Mouse (Mus musculus) forebrain, embryonic 15.5 days (tissue): ENCODE data around the gene Gabbr2. TPM values are rescaled to one million over a fixed set of nuclear protein-coding genes. Genes with fewer than 3 reads are reported as not detected.
A peak's percentile ranks its signal among the peaks of the same experiment; 100 is the strongest.

ENCODE experiments used
- ATAC-seq: fragments of 200-750 bp; cut with Nextera tagmentation; replicated peaks from 2 replicates; pipeline ENCODE4 v1.8.0; 2017; ENCODE audit warnings: mild to moderate bottlenecking, moderate TSS enrichment, moderate library complexity
- H3K27ac ChIP-seq: fragments of 300-500 bp; sonication (generic); replicated peaks from 2 replicates; pipeline ENCODE4 v1.5.1; 2015; ENCODE audit warnings: mild to moderate bottlenecking, inconsistent platforms
- H3K27me3 ChIP-seq: fragments of 300-500 bp; sonication (generic); 2 replicates; pipeline ENCODE4 v1.6.1; 2015; ENCODE audit warnings: inconsistent platforms
- H3K36me3 ChIP-seq: fragments of 300-500 bp; sonication (generic); 2 replicates; pipeline ENCODE4 v1.6.1; 2015; ENCODE audit warnings: mild to moderate bottlenecking, inconsistent platforms
- H3K4me1 ChIP-seq: fragments of 300-500 bp; sonication (generic); 2 replicates; pipeline ENCODE4 v1.6.1; 2015; ENCODE audit warnings: inconsistent platforms
- H3K4me2 ChIP-seq: fragments of 300-500 bp; sonication (generic); replicated peaks from 2 replicates; pipeline ENCODE4 v1.6.1; 2015; ENCODE audit warnings: mild to moderate bottlenecking, inconsistent platforms
- H3K4me3 ChIP-seq: fragments of 300-500 bp; sonication (generic); 2 replicates; pipeline ENCODE4 v1.5.1; 2015; ENCODE audit warnings: mild to moderate bottlenecking, inconsistent platforms
- H3K9ac ChIP-seq: fragments of 300-500 bp; sonication (generic); replicated peaks from 2 replicates; pipeline ENCODE4 v1.6.1; 2015; ENCODE audit warnings: mild to moderate bottlenecking, inconsistent platforms
- H3K9me3 ChIP-seq: fragments of 300-500 bp; sonication (generic); 2 replicates; pipeline ENCODE4 v1.6.1; 2016; ENCODE audit warnings: inconsistent platforms
- WGBS: fragments of 180-500 bp; shearing (Covaris S2); methylation state at CpG from one replicate; pipeline ENCODE4 v1.1.7; 2015; ENCODE audit warnings: mixed read lengths; 5-methylcytosine and 5-hydroxymethylcytosine counted together
- polyA plus RNA-seq: library from polyadenylated mRNA; unstranded; fragments of >200 nt; fragmentation: Nextera tagmentation; extraction: Ambion mirVana; gene quantifications from 2 replicates; pipeline ENCODE4 v1.2.1, GENCODE M21; 2015

Gabbr2 gene
- polyA plus RNA-seq, 1 experiment from 2014 or later, result 3.6 TPM

GRCm38 (mm10) chr4:46854686-46855385, 136.8 kb downstream of the Gabbr2 start:
- Histone ChIP-seq H3K9ac (0 out of 2 replicates have a peak overlapping the region, but pooled peaks have one; percentile 3), H3K36me3 (no peaks in the 10 kb centered on the region), H3K27ac (no peak overlapping the region), H3K4me2 (0 out of 2 replicates have a peak overlapping the region, but pooled peaks have one; percentile 2), H3K4me1 (peaks cover 20% of the 10 kb centered on the region), H3K4me3 (no peak overlapping the region), H3K9me3 (no peaks in the 10 kb centered on the region), H3K27me3 (peaks cover 30% of the 10 kb centered on the region; the same call in 1 of the 2 replicates)
- ATAC-seq, result peak; percentile 80
- 22% methylated on average over 23 of the region's 23 CpGs for WGBS

GRCm38 (mm10) chr4:46853852-46854460, 137.7 kb downstream of the Gabbr2 start:
- H3K4me3 ChIP-seq, result no peak overlapping the region
- peaks cover 30% of the 10 kb centered on the region; the same call in 1 of the 2 replicates for H3K27me3 ChIP-seq
- H3K36me3 ChIP-seq, result no peaks in the 10 kb centered on the region
- no peak overlapping the region for H3K9ac ChIP-seq
- peaks cover 18% of the 10 kb centered on the region for H3K4me1 ChIP-seq
- H3K9me3 ChIP-seq, result no peaks in the 10 kb centered on the region
- no peak overlapping the region for H3K4me2 ChIP-seq
- no peak for ATAC-seq
- no peak overlapping the region for H3K27ac ChIP-seq
- WGBS, result 89% methylated on average over 12 of the region's 12 CpGs

- H3K36me3 ChIP-seq, result no peaks in the 10 kb centered on the region
- no peak overlapping the region for H3K4me3 ChIP-seq
- ATAC-seq, result no peak
- H3K9me3 ChIP-seq, result no peaks in the 10 kb centered on the region
- peaks cover 6% of the 10 kb centered on the region; the same call in 1 of the 2 replicates for H3K27me3 ChIP-seq
- H3K4me1 ChIP-seq, result peaks cover 5% of the 10 kb centered on the region; the same call in 1 of the 2 replicates
- H3K4me2 ChIP-seq, result no peak overlapping the region
- no peak overlapping the region for H3K9ac ChIP-seq
- no peak overlapping the region for H3K27ac ChIP-seq
Measured at GRCm38 (mm10) chr4:46847745-46848144, 143.9 kb downstream of the Gabbr2 start.

GRCm38 (mm10) chr4:46846396-46846795, 145.3 kb downstream of the Gabbr2 start:
- Histone ChIP-seq H3K9me3 (no peaks in the 10 kb centered on the region), H3K9ac (no peak overlapping the region), H3K4me2 (no peak overlapping the region), H3K4me3 (no peak overlapping the region), H3K27ac (no peak overlapping the region), H3K4me1 (peaks cover 3% of the 10 kb centered on the region; the same call in 1 of the 2 replicates), H3K36me3 (no peaks in the 10 kb centered on the region), H3K27me3 (no peaks in the 10 kb centered on the region)
- ATAC-seq, result no peak
- 93% methylated on average over 10 of the region's 10 CpGs for WGBS

GRCm38 (mm10) chr4:46844982-46845643, 146.6 kb downstream of the Gabbr2 start:
- Histone ChIP-seq H3K36me3 (no peaks in the 10 kb centered on the region), H3K9ac (no peak overlapping the region), H3K9me3 (no peaks in the 10 kb centered on the region), H3K27me3 (no peaks in the 10 kb centered on the region), H3K4me2 (no peak overlapping the region), H3K27ac (no peak overlapping the region), H3K4me1 (no peaks in the 10 kb centered on the region), H3K4me3 (no peak overlapping the region)
- 62% methylated on average over 6 of the region's 6 CpGs for WGBS
- ATAC-seq, result no peak; the same call in 1 of the 2 replicates

GRCm38 (mm10) chr4:46844567-46844966, 147.1 kb downstream of the Gabbr2 start:
- Histone ChIP-seq H3K9me3 (no peaks in the 10 kb centered on the region), H3K36me3 (no peaks in the 10 kb centered on the region), H3K27ac (no peak overlapping the region), H3K27me3 (no peaks in the 10 kb centered on the region), H3K4me2 (no peak overlapping the region), H3K4me1 (no peaks in the 10 kb centered on the region), H3K4me3 (no peak overlapping the region), H3K9ac (no peak overlapping the region)
- 73% methylated on average over 5 of the region's 5 CpGs for WGBS
- ATAC-seq, result no peak

GRCm38 (mm10) chr4:46842596-46842995, 149.1 kb downstream of the Gabbr2 start:
- no peak for ATAC-seq
- H3K9me3 ChIP-seq, result no peaks in the 10 kb centered on the region
- H3K4me1 ChIP-seq, result no peaks in the 10 kb centered on the region
- no peaks in the 10 kb centered on the region for H3K36me3 ChIP-seq
- H3K4me2 ChIP-seq, result no peak overlapping the region
- H3K4me3 ChIP-seq, result no peak overlapping the region
- H3K27ac ChIP-seq, result no peak overlapping the region
- 86% methylated on average over 7 of the region's 7 CpGs for WGBS
- no peaks in the 10 kb centered on the region for H3K27me3 ChIP-seq
- H3K9ac ChIP-seq, result no peak overlapping the region

- WGBS, result 86% methylated on average over 6 of the region's 6 CpGs
Measured at GRCm38 (mm10) chr4:46840146-46840545, 151.5 kb downstream of the Gabbr2 start.

GRCm38 (mm10) chr4:46837362-46837761, 154.3 kb downstream of the Gabbr2 start:
- Histone ChIP-seq H3K4me3 (no peak overlapping the region), H3K4me1 (peaks cover 8% of the 10 kb centered on the region), H3K4me2 (no peak overlapping the region), H3K9me3 (no peaks in the 10 kb centered on the region), H3K27me3 (no peaks in the 10 kb centered on the region), H3K9ac (no peak overlapping the region), H3K27ac (no peak overlapping the region), H3K36me3 (no peaks in the 10 kb centered on the region)
- ATAC-seq, result no peak
- WGBS, result 74% methylated on average over 7 of the region's 7 CpGs

More at GRCm38 (mm10) chr4:46840146-46840545, 151.5 kb downstream of the Gabbr2 start:
- no peak overlapping the region for H3K27ac ChIP-seq
- no peak for ATAC-seq
- H3K9ac ChIP-seq, result no peak overlapping the region
- H3K4me2 ChIP-seq, result no peak overlapping the region
- peaks cover 8% of the 10 kb centered on the region for H3K4me1 ChIP-seq
- no peak overlapping the region for H3K4me3 ChIP-seq
- H3K9me3 ChIP-seq, result no peaks in the 10 kb centered on the region
- H3K27me3 ChIP-seq, result no peaks in the 10 kb centered on the region
- H3K36me3 ChIP-seq, result no peaks in the 10 kb centered on the region

- ATAC-seq, result no peak
- H3K4me1 ChIP-seq, result peaks cover 8% of the 10 kb centered on the region
- no peak overlapping the region for H3K9ac ChIP-seq
- peak overlapping the region; percentile 31; the same call in 1 of the 2 replicates for H3K27ac ChIP-seq
- WGBS, result 40% methylated on average over 18 of the region's 18 CpGs
- H3K36me3 ChIP-seq, result no peaks in the 10 kb centered on the region
- no peak overlapping the region for H3K4me2 ChIP-seq
- no peaks in the 10 kb centered on the region for H3K27me3 ChIP-seq
- H3K9me3 ChIP-seq, result no peaks in the 10 kb centered on the region
- no peak overlapping the region for H3K4me3 ChIP-seq
Measured at GRCm38 (mm10) chr4:46836065-46836464, 155.6 kb downstream of the Gabbr2 start.

- WGBS, result 91% methylated on average over 14 of the region's 14 CpGs
- Histone ChIP-seq H3K4me3 (no peak overlapping the region), H3K4me2 (no peak overlapping the region), H3K9me3 (no peaks in the 10 kb centered on the region), H3K27me3 (no peaks in the 10 kb centered on the region), H3K36me3 (no peaks in the 10 kb centered on the region), H3K4me1 (peaks cover 8% of the 10 kb centered on the region), H3K9ac (no peak overlapping the region), H3K27ac (no peak overlapping the region)
- ATAC-seq, result no peak
Measured at GRCm38 (mm10) chr4:46835064-46835463, 156.6 kb downstream of the Gabbr2 start.

- 41% methylated on average over 12 of the region's 12 CpGs for WGBS
- ATAC-seq, result no peak
- no peaks in the 10 kb centered on the region for H3K27me3 ChIP-seq
- no peaks in the 10 kb centered on the region for H3K9me3 ChIP-seq
- no peak overlapping the region for H3K4me3 ChIP-seq
- no peaks in the 10 kb centered on the region for H3K36me3 ChIP-seq
- no peak overlapping the region for H3K4me2 ChIP-seq
- H3K9ac ChIP-seq, result no peak overlapping the region
- H3K4me1 ChIP-seq, result peaks cover 20% of the 10 kb centered on the region
- H3K27ac ChIP-seq, result no peak overlapping the region
Measured at GRCm38 (mm10) chr4:46832834-46833544, 158.7 kb downstream of the Gabbr2 start.
